Mouse (Mus musculus) frontal cortex, postnatal 10 days (tissue): ENCODE data around the gene Mad2l2.

Experiments
- DNase-seq, 2 experiments: peaks; one replicate each; pipeline ENCODE4 v3.0.0; 2022; ENCODE audit warnings: low spot score in 2 of 2, mixed read lengths in 1 of 2

Gene Mad2l2

GRCm38 (mm10) chr4:148140098-148141011 lies 10.2 kb downstream of the Mad2l2 start:
- DNase-seq, result peak; percentile 86 to 91

GRCm38 (mm10) chr4:148143721-148144120 lies 13.5 kb downstream of the Mad2l2 start:
- DNase-seq, result no peak

GRCm38 (mm10) chr4:148147714-148148113 lies 17.5 kb downstream of the Mad2l2 start:
- DNase-seq, result no peak

- no peak for DNase-seq
These were observed 19.4 kb downstream of the Mad2l2 start for GRCm38 (mm10) chr4:148149540-148149939.

- no peak for DNase-seq
These were observed 20.1 kb downstream of the Mad2l2 start for GRCm38 (mm10) chr4:148150242-148150641.

GRCm38 (mm10) chr4:148150953-148151266 lies 20.7 kb downstream of the Mad2l2 start:
- no peak for DNase-seq

GRCm38 (mm10) chr4:148151267-148152168 lies 21.3 kb downstream of the Mad2l2 start, which contains the start of gene Fbxo6:
TSS of gene Fbxo6 (minus strand) at chr4:148152140.
- DNase-seq, result peak; percentile 82 to 83

GRCm38 (mm10) chr4:148152547-148152946 lies 22.4 kb downstream of the Mad2l2 start:
- DNase-seq, result no peak

GRCm38 (mm10) chr4:148154006-148154405 lies 23.8 kb downstream of the Mad2l2 start:
- DNase-seq, result no peak

- DNase-seq, result no peak
These were observed 24.8 kb downstream of the Mad2l2 start for GRCm38 (mm10) chr4:148154982-148155381.

- DNase-seq, result peak; percentile 57 to 59
These were observed 28.5 kb downstream of the Mad2l2 start for GRCm38 (mm10) chr4:148158436-148159348.

- DNase-seq, result peak; percentile 96 to 97
These were observed 29.6 kb downstream of the Mad2l2 start for GRCm38 (mm10) chr4:148159544-148160435.

- DNase-seq, result no peak
These were observed 30.5 kb downstream of the Mad2l2 start, which contains the start of the genes Fbxo44 and Fbxo2 for GRCm38 (mm10) chr4:148160436-148161390. TSS of gene Fbxo44 (minus strand) at chr4:148160482. TSS of gene Fbxo2 (plus strand) at chr4:148160621.

- DNase-seq, result peak; percentile 62 to 79
These were observed 33.8 kb downstream of the Mad2l2 start for GRCm38 (mm10) chr4:148164002-148164439.

- no peak for DNase-seq
These were observed 34.3 kb downstream of the Mad2l2 start for GRCm38 (mm10) chr4:148164461-148164860.

- no peak for DNase-seq
These were observed 35.4 kb downstream of the Mad2l2 start for GRCm38 (mm10) chr4:148165551-148165950.

- peak; percentile 73 to 82 for DNase-seq
These were observed 36.2 kb downstream of the Mad2l2 start for GRCm38 (mm10) chr4:148166431-148166830.

- DNase-seq, result no peak
These were observed 36.8 kb downstream of the Mad2l2 start for GRCm38 (mm10) chr4:148166986-148167385.

- DNase-seq, result no peak
These were observed 38.1 kb downstream of the Mad2l2 start for GRCm38 (mm10) chr4:148168287-148168686.
